Mouse (Mus musculus): ENCODE results near the gene Lat.

- no peak for TF ChIP-seq CTCF (IDR thresholded peaks at IDR 0.05)
- no peak for TF ChIP-seq POLR2A (IDR thresholded peaks at IDR 0.05; ENCODE audit: insufficient read depth, low read depth, low read length)
- no peak for TF ChIP-seq EP300 (IDR thresholded peaks at IDR 0.05; ENCODE audit: insufficient read depth, low read depth, low read length)
Observed at GRCm38 (mm10) chr7:126345969-126346368, 23.4 kb downstream of the Lat start.
